Mouse (Mus musculus) right cerebral cortex, postnatal 10 days (tissue): ENCODE results near the gene Grip1.

Source experiments
- DNase-seq, 2 experiments: peaks; one replicate each; pipeline ENCODE4 v3.0.0; 2021; ENCODE audit warnings: low spot score in 2 of 2

Grip1 gene

DNA sequence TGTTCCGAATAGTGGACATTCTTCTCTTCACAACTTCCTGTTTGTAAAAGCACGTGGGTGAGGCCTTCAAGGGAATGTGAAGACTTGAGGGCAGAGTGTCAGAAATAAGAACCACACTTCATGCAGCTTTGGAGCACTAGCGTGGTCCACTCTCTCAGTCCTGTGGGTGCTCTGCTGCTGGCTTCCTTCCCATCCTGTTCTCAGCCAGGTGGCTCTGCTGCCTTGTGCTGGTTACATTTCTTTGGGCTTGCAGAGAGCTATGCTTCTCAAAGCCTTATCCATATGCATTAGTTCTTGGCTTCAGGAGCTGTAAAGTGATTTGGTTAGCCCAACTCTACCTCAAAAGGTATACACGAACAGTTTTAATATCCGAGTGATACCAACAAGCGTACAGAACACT is 497.8 kb downstream of the Grip1 start:
- peak in 1 of 2 experiments; percentile 42 for DNase-seq

DNA sequence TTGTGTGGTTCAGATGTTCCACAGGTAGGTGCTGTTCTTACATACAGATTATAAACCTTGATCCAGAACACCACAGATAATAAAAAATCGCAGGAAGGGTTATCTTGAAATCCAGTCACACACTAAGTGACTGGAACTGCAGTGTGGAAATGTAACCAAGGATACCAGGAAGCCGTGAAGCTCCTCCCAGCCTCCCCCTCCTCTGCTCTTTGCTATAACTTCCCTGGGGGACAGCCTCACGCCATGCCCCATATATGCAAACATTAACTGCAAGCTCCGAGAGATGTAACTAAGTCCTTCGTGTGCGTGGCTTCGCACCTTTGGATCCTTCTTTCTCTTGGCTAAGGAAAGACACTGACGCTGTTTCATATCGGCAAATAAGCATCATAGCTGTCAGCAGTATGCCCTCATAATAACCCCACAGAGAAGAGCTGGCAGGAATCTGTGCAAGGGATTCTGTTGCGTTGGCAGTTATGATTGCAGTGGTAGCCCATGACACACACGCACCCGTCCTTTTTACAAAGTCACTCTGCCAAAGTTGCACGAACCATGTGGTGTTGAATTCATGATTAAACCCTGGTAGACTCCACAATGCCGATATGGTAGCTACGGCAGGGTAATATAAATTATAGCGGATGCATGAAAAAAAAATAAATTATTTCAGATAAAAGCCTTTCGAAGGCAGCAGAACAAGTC is 503.8 kb downstream of the Grip1 start:
- DNase-seq: no peak

DNA sequence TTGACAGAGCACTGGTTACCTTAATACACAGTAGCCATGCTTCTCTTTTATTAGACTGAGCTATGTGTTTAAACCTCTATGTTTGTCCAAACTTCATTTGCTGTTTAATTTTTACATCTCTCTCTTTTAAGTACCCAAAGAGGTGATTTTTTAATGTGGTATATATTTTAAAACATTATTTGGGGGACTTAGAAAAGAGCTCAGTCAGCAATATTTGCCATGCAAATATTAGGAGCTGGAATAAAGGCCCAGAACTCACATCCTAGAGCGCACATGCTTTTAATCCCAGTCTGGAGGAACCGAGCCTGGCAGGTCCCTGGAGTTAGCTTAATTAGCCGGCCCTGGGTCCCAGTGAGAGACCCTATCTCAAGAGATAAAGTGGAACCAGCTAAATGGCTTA is 507.3 kb downstream of the Grip1 start:
- no peak for DNase-seq

DNA sequence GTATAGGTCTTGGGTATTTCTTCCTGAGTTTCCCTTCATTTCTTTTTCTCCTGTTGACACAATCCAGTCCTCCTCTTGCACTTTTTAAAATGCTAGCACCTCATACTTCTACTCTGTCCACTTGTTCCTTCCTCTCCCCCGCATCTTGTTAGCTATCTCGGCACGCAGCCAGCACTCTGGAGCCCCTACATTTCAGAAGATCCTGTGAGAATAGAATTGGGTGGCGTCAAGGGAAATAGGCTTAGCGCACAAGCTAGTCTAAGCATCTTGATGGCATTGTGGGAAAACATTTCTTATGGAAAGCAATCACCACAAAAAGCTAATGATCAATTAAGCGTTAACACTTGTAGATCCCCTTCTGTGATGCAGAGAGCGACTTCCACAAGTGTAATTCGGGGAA is 512.7 kb downstream of the Grip1 start:
- DNase-seq: peak in 1 of 2 experiments; percentile 36

DNA sequence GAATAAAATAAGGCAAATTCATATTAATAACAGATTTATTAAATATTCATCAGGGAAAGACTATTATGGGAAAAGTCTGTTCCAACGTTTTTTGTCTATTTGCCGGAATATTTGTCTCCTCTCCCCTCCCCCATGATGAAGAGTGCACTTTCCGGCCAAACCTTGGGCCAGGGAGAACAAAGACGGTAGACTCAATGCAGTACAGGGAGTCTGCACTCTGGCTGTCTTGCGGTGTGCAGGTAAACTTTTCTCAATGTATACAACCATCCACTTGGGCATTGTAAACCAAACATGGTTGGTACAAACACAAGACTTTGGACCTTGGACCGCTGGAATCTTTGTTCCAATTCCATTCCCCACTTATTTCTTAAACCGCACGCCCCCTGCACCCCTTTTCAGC is 525.8 kb downstream of the Grip1 start:
- no peak for DNase-seq

DNA sequence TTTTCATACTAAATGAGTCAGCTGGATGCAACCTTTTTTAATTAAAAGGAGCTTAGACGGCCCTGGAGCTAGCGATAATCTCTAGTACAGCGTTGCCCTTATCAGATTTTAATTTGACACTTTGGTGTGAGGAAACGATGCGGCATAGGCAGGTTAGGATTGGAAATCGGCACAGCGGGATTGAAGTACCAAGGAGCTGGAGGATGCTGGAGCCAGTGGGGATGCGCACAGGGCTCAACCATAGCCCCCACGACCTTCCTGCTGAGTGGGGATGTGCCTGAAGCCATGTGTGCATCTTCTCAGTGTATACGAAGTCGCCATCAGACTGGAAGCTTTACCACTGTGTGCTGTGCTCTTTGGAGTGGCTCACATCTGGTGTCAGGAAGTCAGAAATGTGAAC is 526.4 kb downstream of the Grip1 start:
- no peak for DNase-seq

DNA sequence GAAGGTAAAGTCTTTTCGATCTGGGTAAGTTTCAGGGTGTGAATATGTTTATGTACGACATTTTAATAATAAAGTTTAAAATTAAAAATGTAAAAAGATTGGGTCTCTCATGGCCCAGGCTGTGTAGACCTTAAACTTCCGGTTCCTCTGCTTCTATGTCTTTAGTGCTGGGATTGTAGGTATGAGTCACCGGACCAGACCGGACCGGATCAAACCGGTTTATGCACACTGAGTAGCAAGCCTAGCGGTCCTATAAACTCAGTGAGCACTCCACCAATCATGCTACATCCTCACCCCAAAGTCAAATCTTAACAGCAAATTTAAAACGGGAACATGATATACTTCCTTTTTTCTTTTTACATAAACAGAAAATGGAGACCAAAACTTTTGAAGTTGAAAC is 530.7 kb downstream of the Grip1 start:
- no peak for DNase-seq

DNA sequence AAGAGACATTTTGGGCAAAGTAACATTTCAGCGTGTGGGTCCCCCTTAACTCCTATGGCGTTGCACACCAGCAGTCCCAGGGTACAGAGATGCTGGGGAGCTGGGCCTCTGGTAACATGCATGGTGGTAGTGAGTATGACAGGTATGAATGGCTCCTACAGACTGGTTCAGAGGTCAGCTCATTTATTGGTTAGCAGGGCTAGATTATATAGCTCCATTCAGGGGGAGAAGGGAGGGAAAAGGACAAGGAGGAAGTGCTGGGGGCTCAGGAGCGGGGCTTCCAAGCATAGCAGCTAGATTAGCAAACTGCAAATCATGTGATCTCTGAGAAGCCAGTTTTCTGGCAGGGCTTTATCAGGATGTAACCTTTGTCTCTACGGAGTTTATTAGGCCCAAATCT is 544.8 kb downstream of the Grip1 start:
- DNase-seq: no peak

DNA sequence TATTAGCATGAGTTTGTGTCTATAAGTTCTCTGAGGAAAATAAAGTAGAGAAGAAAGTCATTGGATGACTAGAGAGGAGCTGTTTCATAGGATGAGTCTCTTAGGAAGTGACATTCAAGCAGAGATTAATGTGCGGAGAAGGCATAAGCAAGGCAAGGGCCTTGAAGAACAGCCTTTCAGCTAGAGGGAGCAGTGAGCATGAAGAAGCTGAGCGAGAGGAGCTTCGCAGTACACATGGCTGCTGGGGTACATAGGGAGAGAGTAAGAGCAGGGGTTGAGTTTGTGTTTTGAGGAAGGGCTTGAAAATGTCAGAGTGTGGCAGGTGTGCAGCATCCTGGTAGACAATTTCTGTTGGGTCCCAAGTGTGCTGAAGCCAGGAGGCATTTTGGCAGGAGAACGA is 548.5 kb downstream of the Grip1 start:
- no peak for DNase-seq

DNA sequence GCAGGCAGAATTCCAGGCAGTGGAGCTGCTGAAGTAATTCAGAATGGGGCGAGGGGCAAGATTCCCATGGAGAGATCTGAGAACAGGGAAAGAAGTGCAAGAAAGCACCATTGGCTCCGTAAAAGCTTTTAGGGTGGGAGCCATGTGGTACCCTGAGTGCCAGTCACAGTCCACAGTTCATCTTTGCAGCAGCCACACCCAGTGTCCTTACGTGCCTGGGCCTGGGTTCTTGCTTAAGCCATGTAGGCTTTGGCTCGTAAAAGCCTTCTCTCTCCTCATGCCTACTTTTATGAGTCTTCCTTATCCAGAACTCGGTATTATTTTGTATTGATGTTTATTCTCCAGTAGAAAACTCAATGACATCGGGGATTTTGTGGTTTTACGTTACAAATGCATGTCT is 550.5 kb downstream of the Grip1 start:
- DNase-seq: no peak

DNA sequence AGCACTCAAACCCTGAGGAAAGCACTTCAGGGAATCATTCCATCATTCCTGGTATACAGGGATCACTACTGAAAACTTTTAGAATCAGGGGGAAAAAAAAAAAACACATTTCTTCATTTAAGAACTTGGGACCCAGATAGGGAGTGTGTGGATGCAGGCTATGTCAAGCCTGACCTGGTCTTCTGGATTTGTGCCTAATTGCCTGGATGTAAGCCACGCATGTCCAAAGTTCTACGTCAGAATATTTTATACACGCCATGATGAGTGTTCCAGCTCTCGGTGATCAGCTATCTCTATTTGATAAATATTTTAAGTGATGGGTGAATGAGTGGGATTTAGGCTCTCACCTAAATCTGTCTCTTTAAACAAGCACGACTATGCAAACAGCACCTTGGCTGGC is 552.0 kb downstream of the Grip1 start:
- no peak for DNase-seq

DNA sequence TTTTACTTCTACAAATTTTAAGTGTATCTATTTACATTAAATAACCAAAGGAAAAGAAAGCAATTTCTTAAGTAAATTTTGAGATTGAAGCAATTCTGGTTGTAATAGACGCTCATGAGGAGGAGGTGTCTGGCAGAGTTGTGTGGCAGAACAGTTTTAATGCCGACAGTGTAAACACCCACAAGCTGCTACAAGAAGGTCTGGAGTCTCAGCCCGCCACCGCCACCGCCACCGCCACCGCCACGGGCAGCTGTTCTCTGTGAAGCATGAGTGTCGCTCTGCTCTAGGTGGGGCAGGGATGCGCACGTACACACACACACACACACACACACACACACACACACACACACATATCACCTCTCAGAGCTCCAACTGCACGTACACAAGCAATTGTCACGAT is 558.7 kb downstream of the Grip1 start:
- no peak for DNase-seq

DNA sequence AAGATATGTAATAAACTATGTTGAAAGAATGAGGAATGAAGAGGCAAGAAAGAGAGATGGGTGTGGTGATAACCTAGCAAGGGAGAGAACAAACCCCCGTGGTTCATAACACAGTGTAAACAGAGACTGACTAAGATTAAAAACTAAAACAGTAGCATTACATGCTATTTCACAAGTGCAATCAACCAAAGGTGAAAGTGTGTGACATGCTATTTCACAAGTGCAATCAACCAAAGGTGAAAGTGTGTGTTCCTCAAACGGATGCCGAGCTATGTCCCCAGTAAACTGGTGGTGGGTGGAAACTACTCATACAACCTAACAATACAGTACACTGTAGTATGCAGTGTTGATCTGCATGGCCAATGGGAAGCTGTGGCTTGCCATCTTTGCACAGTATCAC is 561.5 kb downstream of the Grip1 start:
- DNase-seq: no peak

DNA sequence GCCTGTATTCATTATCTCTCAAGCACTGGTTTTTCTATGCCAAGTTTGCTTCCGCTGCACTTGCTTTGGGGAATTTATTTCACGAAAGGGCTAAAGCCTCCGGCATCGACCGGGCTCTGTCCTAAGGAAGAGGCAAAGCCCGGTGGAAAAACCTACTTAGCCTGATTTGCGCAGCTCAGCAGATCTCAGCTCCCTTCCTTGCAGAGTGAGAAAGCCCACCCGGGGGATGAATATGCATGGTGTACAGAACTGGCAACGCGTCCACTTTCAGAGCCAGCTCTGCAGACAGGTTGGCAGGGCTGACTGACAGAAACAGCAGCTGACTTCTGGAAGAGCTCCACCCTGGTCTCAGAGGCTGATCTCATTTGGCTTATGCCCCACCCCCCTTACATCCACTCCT is 572.8 kb downstream of the Grip1 start:
- DNase-seq: peak; percentile 49 to 63

DNA sequence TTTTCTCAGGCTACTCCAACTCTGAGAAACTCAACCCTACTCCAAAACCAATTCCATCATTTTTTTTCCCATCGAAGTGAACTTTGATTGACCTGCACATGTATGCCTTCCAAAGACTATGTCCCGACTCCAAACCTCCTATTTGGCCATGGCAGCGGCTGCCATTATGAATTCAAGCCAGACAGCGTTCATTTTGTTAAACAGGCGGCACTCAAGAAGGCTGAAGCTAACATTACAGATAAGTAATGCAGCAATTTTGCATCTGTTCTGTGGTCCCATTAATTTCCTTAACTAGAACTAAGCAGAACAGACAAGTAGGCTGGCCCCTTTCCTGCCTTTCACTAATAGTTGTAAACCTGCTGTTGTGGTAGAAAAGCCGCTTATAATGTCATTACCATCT is 577.3 kb downstream of the Grip1 start:
- no peak for DNase-seq

DNA sequence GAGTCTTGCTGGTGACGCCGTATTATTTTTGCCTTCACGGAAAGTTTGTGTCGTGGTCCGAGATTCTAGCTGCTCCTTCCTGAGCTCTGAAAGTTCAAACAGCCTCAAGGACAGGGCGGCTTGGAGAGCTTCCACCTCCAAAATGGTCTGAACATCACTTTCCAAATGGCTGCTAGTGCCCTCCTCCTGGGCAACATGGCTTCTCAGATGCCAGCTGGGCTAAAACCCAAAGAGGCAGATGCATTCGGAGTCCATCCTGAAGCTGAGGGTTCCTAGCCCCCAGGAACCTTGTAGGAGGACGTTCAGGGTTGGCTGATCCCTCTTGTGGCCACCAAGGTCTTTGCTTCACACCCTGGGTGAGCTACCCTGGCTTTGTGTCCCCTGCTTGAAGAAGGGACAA is 577.7 kb downstream of the Grip1 start:
- no peak for DNase-seq

DNA sequence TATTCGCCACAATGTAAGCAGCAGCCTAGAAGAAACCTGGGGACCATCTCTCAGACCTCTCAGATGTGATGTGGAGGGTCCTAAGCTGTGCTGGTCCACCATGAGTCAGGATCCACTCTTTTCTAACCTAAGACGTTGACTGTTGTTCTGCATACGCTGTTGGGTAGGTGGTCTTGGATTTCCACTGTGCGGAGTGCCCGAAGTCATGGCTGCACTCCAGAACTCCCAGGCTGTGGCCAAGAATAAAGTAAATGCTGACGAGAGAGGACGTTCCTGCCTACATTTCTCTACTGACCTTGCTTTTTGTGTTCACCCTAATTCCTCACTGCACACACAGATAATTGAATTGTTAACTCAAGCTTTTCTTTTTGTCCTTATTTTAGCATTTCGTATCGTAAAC is 580.2 kb downstream of the Grip1 start:
- no peak for DNase-seq

DNA sequence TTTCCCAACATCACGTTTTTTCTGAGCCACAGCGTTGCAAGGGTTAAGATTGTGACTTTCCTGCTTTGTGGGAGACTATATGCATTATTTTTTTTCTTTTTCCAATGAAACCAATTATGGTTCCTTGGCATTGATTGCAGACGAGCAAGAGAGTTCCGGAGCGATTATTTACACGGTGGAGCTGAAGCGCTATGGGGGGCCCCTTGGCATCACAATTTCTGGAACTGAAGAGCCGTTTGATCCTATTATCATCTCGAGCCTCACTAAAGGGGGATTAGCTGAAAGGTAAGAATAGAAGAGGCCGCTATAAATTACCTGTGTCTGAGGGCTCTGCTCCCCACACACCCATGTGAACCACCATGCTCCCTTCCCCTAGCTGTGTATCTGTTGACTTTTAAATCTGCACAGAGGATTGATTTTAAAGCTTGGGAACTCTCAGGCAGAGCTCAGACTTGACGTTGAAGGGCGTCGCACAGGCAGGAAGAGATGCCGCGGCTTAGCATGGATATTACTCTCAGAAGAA is 581.6 kb downstream of the Grip1 start:
- DNase-seq: no peak

DNA sequence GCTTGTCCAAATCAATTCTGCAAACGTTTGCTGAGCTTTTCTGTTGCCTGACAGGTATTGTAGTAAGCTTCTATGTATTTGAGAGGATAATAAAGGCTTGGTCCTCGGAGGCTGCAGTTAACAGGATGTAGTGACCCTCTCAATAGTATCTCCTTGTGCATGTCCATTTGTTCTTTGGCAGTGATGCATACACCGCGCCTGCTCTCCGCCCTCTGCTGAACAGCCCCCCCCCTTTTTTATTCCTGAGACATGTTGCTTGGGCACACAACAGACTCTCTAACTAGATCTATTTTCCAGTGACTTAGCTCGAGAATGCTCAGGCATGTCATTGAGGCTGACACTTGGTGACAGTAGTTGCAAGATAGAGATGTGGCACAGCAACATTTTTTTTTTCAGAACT is 582.2 kb downstream of the Grip1 start:
- no peak for DNase-seq

DNA sequence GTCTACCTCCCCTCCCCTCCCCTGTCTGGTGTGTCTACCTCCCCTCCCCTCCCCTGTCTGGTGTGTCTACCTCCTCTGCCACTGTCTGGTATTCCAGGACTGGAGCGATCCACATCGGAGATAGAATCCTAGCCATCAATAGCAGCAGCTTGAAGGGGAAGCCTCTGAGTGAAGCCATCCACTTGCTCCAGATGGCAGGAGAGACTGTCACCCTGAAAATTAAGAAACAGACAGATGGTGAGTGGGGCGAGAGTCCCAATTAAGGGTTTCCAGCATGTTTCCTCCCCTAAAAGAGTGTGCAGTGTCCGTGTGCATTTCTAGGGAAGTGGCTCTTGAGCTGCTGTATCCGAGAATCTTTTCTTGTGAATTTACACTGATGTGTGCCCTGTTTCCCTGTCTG is 584.6 kb downstream of the Grip1 start:
- DNase-seq: peak; percentile 76 to 87

DNA sequence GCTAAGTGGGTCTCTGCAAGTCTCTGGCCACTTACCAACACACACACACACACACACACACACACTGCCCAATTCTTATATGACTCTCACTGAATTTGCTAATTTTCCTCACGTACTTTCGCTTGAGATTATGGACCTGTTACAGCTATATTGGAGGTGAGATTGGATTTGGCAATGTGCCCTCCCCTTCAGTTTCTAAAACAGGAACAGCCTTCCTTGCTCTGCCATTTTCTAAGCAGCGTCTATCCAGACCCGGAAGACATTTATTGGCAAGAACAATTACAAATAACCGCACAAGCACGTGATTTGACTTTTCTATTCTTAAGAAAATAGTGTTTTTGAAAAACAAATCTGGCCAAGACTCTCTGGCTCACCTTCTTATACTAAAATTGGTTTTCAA is 590.6 kb downstream of the Grip1 start:
- DNase-seq: no peak

DNA sequence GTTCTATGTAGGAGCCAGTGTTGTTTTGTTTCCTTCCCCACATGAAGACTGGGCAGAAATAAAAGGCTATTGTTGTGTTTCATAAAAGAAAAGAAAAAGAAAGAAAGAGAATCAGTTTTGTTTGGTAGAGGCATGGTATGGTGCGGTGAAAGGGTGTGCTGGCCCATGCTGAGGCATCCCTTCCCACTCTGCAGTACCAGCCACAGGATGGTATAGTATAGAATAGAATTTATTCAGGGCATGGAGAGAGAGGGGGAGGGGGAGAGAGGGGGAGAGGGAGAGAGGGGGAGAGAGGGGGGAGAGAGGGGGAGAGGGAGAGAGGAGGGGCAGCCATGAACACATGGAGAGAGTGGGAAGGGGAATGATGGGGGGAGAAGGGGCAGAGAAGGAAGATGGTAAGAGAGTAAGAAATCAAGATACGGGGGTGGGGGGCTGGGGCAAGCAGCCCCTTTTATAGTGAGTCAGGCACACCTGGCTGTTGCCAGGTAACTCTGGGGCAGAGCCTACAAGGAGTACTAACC is 591.1 kb downstream of the Grip1 start:
- no peak for DNase-seq

DNA sequence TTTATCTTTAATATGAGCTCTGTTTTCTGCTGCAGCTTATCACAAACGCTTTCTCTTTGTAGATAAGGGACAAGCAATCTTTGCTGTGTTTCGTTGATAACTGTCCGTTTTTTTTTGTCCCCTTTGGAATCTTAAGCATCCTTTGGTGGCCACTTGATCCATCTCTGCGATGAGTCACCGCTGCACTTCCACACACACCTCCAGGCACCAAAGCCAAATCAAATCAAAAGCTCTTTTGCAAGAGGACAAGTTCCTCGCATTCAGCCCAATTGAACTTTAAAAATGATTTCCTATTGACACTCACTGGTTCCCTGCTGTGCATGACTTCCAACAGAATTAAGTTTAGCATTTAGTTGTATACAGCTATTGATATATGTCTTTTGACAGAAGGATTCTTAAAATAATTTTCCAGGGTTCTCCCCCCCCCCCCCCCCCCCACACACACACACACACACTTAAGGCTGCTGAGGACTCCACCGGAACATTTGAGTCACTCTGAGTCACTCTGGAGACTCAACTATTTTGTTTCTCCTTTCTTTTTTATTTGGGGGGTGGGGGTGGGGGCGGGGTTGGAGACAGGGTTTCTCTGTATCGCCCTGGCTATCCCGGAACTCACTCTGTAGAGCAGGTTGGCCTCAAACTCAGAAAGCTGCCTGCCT is 607.1 kb downstream of the Grip1 start:
- DNase-seq: no peak
